Mouse (Mus musculus): ENCODE results near the gene Nanos2.

Nanos2 gene

GRCm38 (mm10) chr7:19022189-19022958 is 35.2 kb downstream of the Nanos2 start:
- peak; percentile 70 for DNase-seq

GRCm38 (mm10) chr7:19023357-19023814 is 36.2 kb downstream of the Nanos2 start, which contains the start of gene Foxa3:
TSS of gene Foxa3 (minus strand) at chr7:19023538.
- DNase-seq = peak; percentile 84

- peak; percentile 97 for DNase-seq
Observed at GRCm38 (mm10) chr7:19024096-19024506, 36.9 kb downstream of the Nanos2 start, which contains the start of gene Sympk. TSS of gene Sympk (plus strand) at chr7:19024377.

- peak; percentile 80 for DNase-seq
Observed at GRCm38 (mm10) chr7:19024581-19025255, 37.5 kb downstream of the Nanos2 start.

GRCm38 (mm10) chr7:19028067-19028466 is 40.9 kb downstream of the Nanos2 start:
- no peak for DNase-seq

- no peak for DNase-seq
Observed at GRCm38 (mm10) chr7:19029084-19029653, 42.0 kb downstream of the Nanos2 start.

- no peak for DNase-seq
Observed at GRCm38 (mm10) chr7:19031641-19032040, 44.4 kb downstream of the Nanos2 start.
